Mouse (Mus musculus) lung, postnatal 0 days (tissue): Measurements from ENCODE around the gene Akr1c18. TPM values are rescaled to one million over a fixed set of nuclear protein-coding genes. Genes with fewer than 3 reads are reported as not detected.
"Not testable (repeated sequence)": the region's sequence is repeated elsewhere in the genome, so short reads cannot be mapped to it uniquely, and the experiment has no call there.

Source experiments
- ATAC-seq: fragments of 200-750 bp; cut with Nextera tagmentation; 2 replicates; pipeline ENCODE4 v1.8.0; 2017; ENCODE audit warnings: moderate library complexity
- DNase-seq: peaks from one replicate; pipeline ENCODE4 v3.0.0-alpha.2; 2016; ENCODE audit warnings: low spot score
- H3K27ac ChIP-seq: fragments of 300-500 bp; sonication (generic); 2 replicates; pipeline ENCODE4 v1.5.1; 2014; ENCODE audit warnings: antibody characterized with exemption, mild to moderate bottlenecking, low read length, mixed read lengths
- H3K27me3 ChIP-seq: fragments of 300-500 bp; sonication (generic); replicated peaks from 2 replicates; pipeline ENCODE4 v1.6.1; 2014; ENCODE audit warnings: low read length, mixed read lengths; ENCODE audit not compliant: insufficient read depth
- H3K36me3 ChIP-seq: fragments of 300-500 bp; sonication (generic); 2 replicates; pipeline ENCODE4 v1.6.1; 2014; ENCODE audit warnings: low read length, mixed read lengths; ENCODE audit not compliant: insufficient read depth
- H3K4me1 ChIP-seq: fragments of 300-500 bp; sonication (generic); 2 replicates; pipeline ENCODE4 v1.6.1; 2014; ENCODE audit warnings: antibody characterized with exemption, low read depth, low read length, mixed read lengths; ENCODE audit not compliant: insufficient read depth
- H3K4me2 ChIP-seq: fragments of 300-500 bp; sonication (generic); replicated peaks from 2 replicates; pipeline ENCODE4 v1.6.1; 2014; ENCODE audit warnings: low read depth, mild to moderate bottlenecking, low read length, moderate library complexity, mixed read lengths
- H3K4me3 ChIP-seq: fragments of 300-500 bp; sonication (generic); 2 replicates; pipeline ENCODE4 v1.5.1; 2014; ENCODE audit warnings: low read depth, low read length
- H3K9ac ChIP-seq: fragments of 300-500 bp; sonication (generic); replicated peaks from 2 replicates; pipeline ENCODE4 v1.6.1; 2014; ENCODE audit warnings: low read depth, mild to moderate bottlenecking
- H3K9me3 ChIP-seq: fragments of 300-500 bp; sonication (generic); 2 replicates; pipeline ENCODE4 v1.6.1; 2016; ENCODE audit warnings: low read length, mixed read lengths
- CTCF ChIP-seq: IDR thresholded peaks from 2 replicates; pipeline ENCODE4 v1.5.1; 2016; ENCODE audit warnings: antibody characterized with exemption, mild to moderate bottlenecking
- EP300 ChIP-seq: IDR thresholded peaks from 2 replicates; pipeline ENCODE4 v1.6.1; 2016; ENCODE audit warnings: antibody characterized with exemption, mild to moderate bottlenecking, control low read depth
- WGBS: fragments of 180-500 bp; shearing (Covaris S2); extraction: QIAGEN DNeasy Blood & Tissue Kit; methylation state at CpG from one replicate; pipeline ENCODE4 v1.1.7; 2014; 5-methylcytosine and 5-hydroxymethylcytosine counted together
- polyA plus RNA-seq: library from polyadenylated mRNA; unstranded; fragments of >200 nt; fragmentation: Nextera tagmentation; extraction: Ambion mirVana; gene quantifications from 2 replicates; pipeline ENCODE4 v1.2.1, GENCODE M21; 2015

Gene Akr1c18
- 0.37 and 1.0 TPM in 2 replicates for polyA plus RNA-seq

GRCm38 (mm10) chr13:4150518-4150917 is at the start of gene Akr1c18:
TSS of gene Akr1c18 (minus strand) at chr13:4150654.
- Histone ChIP-seq H3K4me3 (no peak within 1 kb of the TSS), H3K27ac (no peak within 1 kb of the TSS), H3K9ac (no peak within 1 kb of the TSS), H3K4me1 (no peaks in the 10 kb centered on the region), H3K4me2 (no peak within 1 kb of the TSS), H3K9me3 (no peaks in the 10 kb centered on the region), H3K27me3 (no peaks in the 10 kb centered on the region), H3K36me3 (no peaks in the 10 kb centered on the region)
- TF ChIP-seq EP300: no peak
- TF ChIP-seq CTCF: no peak
- peak; percentile 16 for DNase-seq
- ATAC-seq: no peak
- 73% methylated on average over 5 of the region's 5 CpGs for WGBS

- Histone ChIP-seq H3K4me3 (no peak overlapping the region), H3K9me3 (no peaks in the 10 kb centered on the region), H3K36me3 (no peaks in the 10 kb centered on the region), H3K4me1 (no peaks in the 10 kb centered on the region), H3K27me3 (no peaks in the 10 kb centered on the region), H3K4me2 (no peak overlapping the region), H3K27ac (no peak overlapping the region), H3K9ac (no peak overlapping the region)
- no peak for ATAC-seq
- DNase-seq: no peak
- 55% methylated on average over 3 of the region's 3 CpGs for WGBS
- no peak for TF ChIP-seq CTCF
- no peak for TF ChIP-seq EP300
Measured at GRCm38 (mm10) chr13:4192511-4192910, 42.1 kb upstream of the Akr1c18 start.

- no peak within 1 kb of the TSS for H3K9ac ChIP-seq
- no peak within 1 kb of the TSS for H3K27ac ChIP-seq
- TF ChIP-seq CTCF (no peak), EP300 (no peak)
- H3K4me3 ChIP-seq: no peak within 1 kb of the TSS
- no peaks in the 10 kb centered on the region for H3K27me3 ChIP-seq
- H3K9me3 ChIP-seq: no peaks in the 10 kb centered on the region
- WGBS: 35% methylated on average over 3 of the region's 3 CpGs
- no peaks in the 10 kb centered on the region for H3K4me1 ChIP-seq
- no peaks in the 10 kb centered on the region for H3K36me3 ChIP-seq
- ATAC-seq (peak; percentile 71), DNase-seq (peak; percentile 61)
- H3K4me2 ChIP-seq: no peak within 1 kb of the TSS
Measured at GRCm38 (mm10) chr13:4190904-4191303, 40.5 kb upstream of the Akr1c18 start, which contains the start of gene Akr1c13. TSS of gene Akr1c13 (plus strand) at chr13:4191150.

GRCm38 (mm10) chr13:4188174-4188573 is 37.7 kb upstream of the Akr1c18 start:
- Histone ChIP-seq H3K36me3 (no peaks in the 10 kb centered on the region), H3K4me2 (no peak overlapping the region), H3K4me1 (no peaks in the 10 kb centered on the region), H3K9me3 (no peaks in the 10 kb centered on the region), H3K4me3 (no peak overlapping the region), H3K9ac (no peak overlapping the region), H3K27ac (no peak overlapping the region), H3K27me3 (no peaks in the 10 kb centered on the region)
- 79% methylated on average over 2 of the region's 2 CpGs for WGBS
- TF ChIP-seq CTCF (peak; percentile 62), EP300 (no peak)
- peak; percentile 46 for DNase-seq
- ATAC-seq: no peak

- H3K36me3 ChIP-seq, H3K4me1 ChIP-seq, H3K27ac ChIP-seq, H3K27me3 ChIP-seq, H3K9me3 ChIP-seq, H3K9ac ChIP-seq, H3K4me3 ChIP-seq, DNase-seq, H3K4me2 ChIP-seq, ATAC-seq: not testable (repeated sequence)
- TF ChIP-seq CTCF: peak; percentile 43
- 66% methylated on average over 7 of the region's 7 CpGs for WGBS
Measured at GRCm38 (mm10) chr13:4186641-4187411, 36.4 kb upstream of the Akr1c18 start.

- Histone ChIP-seq H3K4me1 (no peaks in the 10 kb centered on the region), H3K27me3 (no peaks in the 10 kb centered on the region), H3K9ac (no peak overlapping the region), H3K9me3 (no peaks in the 10 kb centered on the region), H3K4me3 (no peak overlapping the region), H3K27ac (no peak overlapping the region), H3K36me3 (no peaks in the 10 kb centered on the region), H3K4me2 (no peak overlapping the region)
- ATAC-seq: no peak
- TF ChIP-seq EP300: no peak
- no peak for TF ChIP-seq CTCF
- DNase-seq: peak; percentile 27
- 60% methylated on average over 9 of the region's 9 CpGs for WGBS
Measured at GRCm38 (mm10) chr13:4183116-4183515, 32.7 kb upstream of the Akr1c18 start.

- WGBS: 90% methylated on average over 4 of the region's 4 CpGs
- not testable (repeated sequence) for ATAC-seq
Measured at GRCm38 (mm10) chr13:4181321-4181720, 30.9 kb upstream of the Akr1c18 start.

More at GRCm38 (mm10) chr13:4181321-4181720, 30.9 kb upstream of the Akr1c18 start:
- H3K4me3 ChIP-seq, H3K27me3 ChIP-seq, DNase-seq, H3K27ac ChIP-seq, H3K4me2 ChIP-seq, H3K9me3 ChIP-seq, H3K4me1 ChIP-seq, H3K9ac ChIP-seq, H3K36me3 ChIP-seq: not testable (repeated sequence)
